Mouse (Mus musculus): ENCODE results near the gene Col4a1. TPM values are rescaled to one million over a fixed set of nuclear protein-coding genes. Genes with fewer than 3 reads are reported as not detected.

Col4a1 gene
- polyA plus RNA-seq, 1 experiment from 2014 or later = 289 TPM

DNA sequence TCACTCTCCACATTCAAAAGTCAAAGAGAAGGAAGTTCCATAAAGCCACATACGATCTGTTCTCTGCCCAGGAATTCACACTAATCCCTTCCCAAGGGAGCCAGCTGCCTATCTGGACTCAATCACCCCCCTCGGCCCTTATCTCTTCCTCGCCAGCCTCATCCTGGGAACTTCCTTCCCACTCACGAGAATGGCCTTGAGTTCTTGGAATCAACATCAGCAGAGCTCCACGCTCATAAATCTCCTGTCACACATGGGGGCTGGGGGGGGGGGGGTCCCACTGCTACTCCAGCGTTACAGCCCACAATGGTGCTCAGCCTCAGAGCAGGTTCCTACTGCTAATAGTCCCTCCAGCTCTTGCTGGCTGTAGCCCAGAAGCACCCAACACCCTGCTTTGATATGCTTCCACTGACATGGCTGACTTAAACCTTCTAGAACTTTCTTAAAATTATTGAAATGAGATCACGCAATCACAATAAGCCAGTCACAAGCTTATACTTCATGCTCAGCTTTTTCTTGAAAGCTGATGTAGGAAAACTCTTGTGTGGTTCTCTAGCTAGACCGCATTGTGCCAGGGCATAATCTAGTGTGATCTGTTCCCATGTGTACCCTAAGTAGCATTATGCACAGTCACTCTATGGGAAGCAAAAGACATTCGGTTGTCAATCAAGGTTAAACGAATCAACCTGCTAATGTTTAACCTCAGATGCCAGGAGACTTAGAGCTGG is 78.3 kb downstream of the Col4a1 start:
- Histone ChIP-seq H3K9me3 (ENCODE audit: control insufficient read depth, low read length) (no peaks in the 10 kb centered on the region), H3K9ac (ENCODE audit: low read depth, low read length) (no peak overlapping the region), H3K4me3 (ENCODE audit: low read depth, low read length) (no peak overlapping the region), H3K4me2 (ENCODE audit: low read depth, low read length) (no peak overlapping the region), H3K27me3 (replicated peaks; ENCODE audit: control insufficient read depth, insufficient read depth, low read length) (no peaks in the 10 kb centered on the region), H3K27ac (replicated peaks; ENCODE audit: low read depth, low read length) (no peak overlapping the region), H3K4me1 (ENCODE audit: control insufficient read depth, insufficient read depth, low read length) (no peaks in the 10 kb centered on the region), H3K36me3 (ENCODE audit: control insufficient read depth, insufficient read depth, low read length) (peaks cover 70% of the 10 kb centered on the region)
- ATAC-seq (ENCODE audit: low read depth) = no peak
- 53% methylated on average over 10 of the region's 10 CpGs for WGBS
- peak; percentile 43 for DNase-seq (ENCODE audit: low spot score)

DNA sequence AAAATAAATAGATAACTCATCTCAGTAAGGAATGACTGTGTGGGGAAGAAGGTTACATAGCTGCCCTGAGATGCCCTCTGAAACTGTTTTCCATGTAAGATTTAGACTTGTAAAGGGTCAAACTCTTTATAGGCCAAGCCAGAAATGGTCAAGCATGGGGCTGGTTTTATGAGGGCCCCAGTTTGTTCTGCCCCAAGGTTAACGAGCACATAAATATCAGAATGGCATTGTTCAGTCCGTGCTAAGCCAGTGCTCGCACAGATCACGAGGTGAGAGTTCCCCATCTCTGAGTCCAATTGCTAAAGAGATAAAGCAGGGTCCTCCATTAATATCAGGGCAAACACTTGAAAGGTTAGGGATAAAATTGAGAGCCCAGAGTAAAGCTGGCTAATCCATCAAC is 79.6 kb downstream of the Col4a1 start:
- no peaks in the 10 kb centered on the region for H3K4me1 ChIP-seq (ENCODE audit: control insufficient read depth, insufficient read depth, low read length)
- H3K4me3 ChIP-seq (ENCODE audit: low read depth, low read length) = no peak overlapping the region
- no peak overlapping the region for H3K27ac ChIP-seq (replicated peaks; ENCODE audit: low read depth, low read length)
- no peak overlapping the region for H3K4me2 ChIP-seq (ENCODE audit: low read depth, low read length)
- WGBS = 90% methylated on average over 4 of the region's 4 CpGs
- no peaks in the 10 kb centered on the region for H3K27me3 ChIP-seq (replicated peaks; ENCODE audit: control insufficient read depth, insufficient read depth, low read length)
- ATAC-seq (ENCODE audit: low read depth) (no peak), DNase-seq (ENCODE audit: low spot score) (no peak)
- H3K9ac ChIP-seq (ENCODE audit: low read depth, low read length) = no peak overlapping the region
- H3K36me3 ChIP-seq (ENCODE audit: control insufficient read depth, insufficient read depth, low read length) = peaks cover 60% of the 10 kb centered on the region
- H3K9me3 ChIP-seq (ENCODE audit: control insufficient read depth, low read length) = no peaks in the 10 kb centered on the region

DNA sequence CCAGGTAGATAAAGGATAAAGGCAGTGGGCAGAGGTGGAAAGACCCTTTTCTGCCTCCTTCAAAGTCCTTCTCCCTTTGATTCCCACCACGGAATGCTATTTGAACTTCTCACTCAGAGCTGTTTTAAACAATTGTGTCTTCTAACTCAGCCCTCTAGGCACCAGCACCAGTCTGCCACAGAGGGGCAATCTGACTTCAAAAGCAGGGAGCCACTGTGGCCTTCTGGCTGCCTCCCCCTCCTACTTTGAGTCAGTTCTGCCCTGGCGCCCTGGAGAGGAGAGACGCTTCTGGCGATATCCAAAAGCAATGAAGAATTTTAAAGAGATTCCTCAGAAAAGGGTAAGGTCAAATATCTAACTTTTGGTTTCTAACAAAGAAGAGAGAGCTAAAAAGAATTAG is 82.3 kb downstream of the Col4a1 start:
- no peak for DNase-seq (ENCODE audit: low spot score)
- 54% methylated on average over 4 of the region's 4 CpGs for WGBS
- no peak for ATAC-seq (ENCODE audit: low read depth)
- no peaks in the 10 kb centered on the region for H3K27me3 ChIP-seq (replicated peaks; ENCODE audit: control insufficient read depth, insufficient read depth, low read length)
- no peak overlapping the region for H3K4me2 ChIP-seq (ENCODE audit: low read depth, low read length)
- H3K4me1 ChIP-seq (ENCODE audit: control insufficient read depth, insufficient read depth, low read length) = no peaks in the 10 kb centered on the region
- H3K4me3 ChIP-seq (ENCODE audit: low read depth, low read length) = no peak overlapping the region
- H3K9me3 ChIP-seq (ENCODE audit: control insufficient read depth, low read length) = no peaks in the 10 kb centered on the region
- no peak overlapping the region for H3K9ac ChIP-seq (ENCODE audit: low read depth, low read length)
- peaks cover 53% of the 10 kb centered on the region for H3K36me3 ChIP-seq (ENCODE audit: control insufficient read depth, insufficient read depth, low read length)
- H3K27ac ChIP-seq (replicated peaks; ENCODE audit: low read depth, low read length) = no peak overlapping the region

DNA sequence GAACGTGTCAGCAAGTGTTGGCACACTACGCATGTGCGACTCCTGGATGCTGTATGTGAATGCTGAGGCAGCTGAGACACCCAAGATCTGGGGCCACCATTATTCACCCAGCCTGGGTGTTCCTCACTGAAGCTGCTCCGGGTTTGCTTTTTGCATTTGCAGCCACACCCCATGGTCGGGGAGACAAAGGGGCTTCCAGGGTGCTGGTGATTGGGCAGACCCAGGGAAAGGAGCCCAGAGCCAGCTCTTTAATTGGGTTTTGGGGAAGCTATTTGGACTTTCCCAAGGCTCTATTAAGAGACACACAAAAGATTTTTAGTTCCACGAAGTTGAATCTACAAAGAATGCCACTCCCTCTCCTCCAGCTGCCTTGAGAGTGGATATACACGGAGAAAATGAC is 85.2 kb downstream of the Col4a1 start:
- H3K27me3 ChIP-seq (replicated peaks; ENCODE audit: control insufficient read depth, insufficient read depth, low read length) = no peaks in the 10 kb centered on the region
- H3K4me3 ChIP-seq (ENCODE audit: low read depth, low read length) = no peak overlapping the region
- 69% methylated on average over 7 of the region's 7 CpGs for WGBS
- no peaks in the 10 kb centered on the region for H3K9me3 ChIP-seq (ENCODE audit: control insufficient read depth, low read length)
- H3K9ac ChIP-seq (ENCODE audit: low read depth, low read length) = no peak overlapping the region
- H3K4me2 ChIP-seq (ENCODE audit: low read depth, low read length) = no peak overlapping the region
- ATAC-seq (ENCODE audit: low read depth) (no peak), DNase-seq (ENCODE audit: low spot score) (peak; percentile 31)
- peaks cover 62% of the 10 kb centered on the region for H3K36me3 ChIP-seq (ENCODE audit: control insufficient read depth, insufficient read depth, low read length)
- H3K4me1 ChIP-seq (ENCODE audit: control insufficient read depth, insufficient read depth, low read length) = no peaks in the 10 kb centered on the region
- no peak overlapping the region for H3K27ac ChIP-seq (replicated peaks; ENCODE audit: low read depth, low read length)

DNA sequence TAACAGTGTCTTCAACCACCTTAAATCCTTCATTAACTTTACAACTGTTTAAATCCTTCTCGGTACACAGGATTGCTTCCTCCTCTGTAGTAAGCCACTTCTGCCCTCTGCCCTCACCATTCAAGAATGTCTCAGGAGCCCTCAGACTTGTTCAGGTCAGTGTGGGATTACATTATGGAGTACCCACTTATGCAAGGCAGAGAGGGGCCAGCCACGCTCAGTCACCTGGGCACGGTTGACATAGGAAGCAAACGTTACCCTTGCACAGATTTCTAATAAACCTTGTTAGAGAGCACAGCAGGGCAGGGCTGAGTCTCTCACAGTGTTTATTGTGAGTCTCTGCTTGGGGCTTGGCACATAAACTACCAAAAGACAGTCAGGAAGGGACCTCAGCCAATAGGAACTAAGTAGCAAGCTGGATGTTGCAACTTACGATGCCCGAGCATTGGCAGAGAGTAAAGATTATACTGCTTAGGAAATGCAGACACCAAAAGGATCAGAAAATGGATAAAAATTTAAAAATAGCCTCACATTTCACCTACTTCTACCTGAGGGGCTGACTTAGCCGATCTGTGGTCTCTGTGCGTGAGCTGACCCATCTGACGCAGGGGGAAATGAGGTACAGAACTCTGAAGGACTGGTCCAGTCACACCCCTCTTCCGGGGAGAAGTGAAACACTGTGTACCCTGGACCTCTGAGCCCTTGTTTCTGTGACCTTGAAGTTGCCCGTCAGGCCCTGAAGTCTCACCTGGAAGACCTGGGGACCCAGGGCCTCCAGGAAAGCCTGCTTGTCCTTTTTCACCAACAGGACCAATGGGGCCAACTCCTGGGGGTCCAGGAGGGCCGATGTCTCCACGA is 86.8 kb downstream of the Col4a1 start:
- DNase-seq (ENCODE audit: low spot score) (no peak), ATAC-seq (ENCODE audit: low read depth) (no peak)
- Histone ChIP-seq H3K4me2 (ENCODE audit: low read depth, low read length) (no peak overlapping the region), H3K9me3 (ENCODE audit: control insufficient read depth, low read length) (no peaks in the 10 kb centered on the region), H3K36me3 (ENCODE audit: control insufficient read depth, insufficient read depth, low read length) (peaks cover 63% of the 10 kb centered on the region), H3K27me3 (replicated peaks; ENCODE audit: control insufficient read depth, insufficient read depth, low read length) (no peaks in the 10 kb centered on the region), H3K27ac (replicated peaks; ENCODE audit: low read depth, low read length) (no peak overlapping the region), H3K4me1 (ENCODE audit: control insufficient read depth, insufficient read depth, low read length) (no peaks in the 10 kb centered on the region), H3K9ac (ENCODE audit: low read depth, low read length) (no peak overlapping the region), H3K4me3 (ENCODE audit: low read depth, low read length) (no peak overlapping the region)
- WGBS = 83% methylated on average over 13 of the region's 13 CpGs

DNA sequence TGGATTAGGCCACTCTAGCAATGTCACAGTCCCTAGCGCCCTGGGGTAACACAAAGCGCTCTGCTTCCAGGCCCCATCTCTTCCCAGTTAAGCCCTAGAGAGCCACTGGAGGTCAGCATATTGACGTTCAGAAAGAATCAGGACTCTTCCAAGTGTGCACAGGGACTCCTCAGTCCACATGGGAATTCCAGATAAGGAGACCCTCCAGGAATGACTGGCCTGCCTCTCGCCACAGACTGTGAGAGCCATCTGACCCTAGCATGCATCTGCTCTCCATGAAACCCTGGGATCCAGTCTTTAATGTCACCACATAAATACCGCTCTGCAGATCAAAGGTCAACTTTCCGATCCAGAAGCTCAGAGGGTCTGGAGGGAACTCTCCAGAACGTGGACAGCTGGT is 88.4 kb downstream of the Col4a1 start:
- Histone ChIP-seq H3K4me3 (ENCODE audit: low read depth, low read length) (no peak overlapping the region), H3K27me3 (replicated peaks; ENCODE audit: control insufficient read depth, insufficient read depth, low read length) (no peaks in the 10 kb centered on the region), H3K36me3 (ENCODE audit: control insufficient read depth, insufficient read depth, low read length) (peaks cover 71% of the 10 kb centered on the region), H3K27ac (replicated peaks; ENCODE audit: low read depth, low read length) (no peak overlapping the region), H3K9ac (ENCODE audit: low read depth, low read length) (no peak overlapping the region), H3K4me1 (ENCODE audit: control insufficient read depth, insufficient read depth, low read length) (no peaks in the 10 kb centered on the region), H3K4me2 (ENCODE audit: low read depth, low read length) (no peak overlapping the region), H3K9me3 (ENCODE audit: control insufficient read depth, low read length) (no peaks in the 10 kb centered on the region)
- WGBS = 82% methylated on average over 7 of the region's 7 CpGs
- ATAC-seq (ENCODE audit: low read depth) (no peak), DNase-seq (ENCODE audit: low spot score) (no peak)

DNA sequence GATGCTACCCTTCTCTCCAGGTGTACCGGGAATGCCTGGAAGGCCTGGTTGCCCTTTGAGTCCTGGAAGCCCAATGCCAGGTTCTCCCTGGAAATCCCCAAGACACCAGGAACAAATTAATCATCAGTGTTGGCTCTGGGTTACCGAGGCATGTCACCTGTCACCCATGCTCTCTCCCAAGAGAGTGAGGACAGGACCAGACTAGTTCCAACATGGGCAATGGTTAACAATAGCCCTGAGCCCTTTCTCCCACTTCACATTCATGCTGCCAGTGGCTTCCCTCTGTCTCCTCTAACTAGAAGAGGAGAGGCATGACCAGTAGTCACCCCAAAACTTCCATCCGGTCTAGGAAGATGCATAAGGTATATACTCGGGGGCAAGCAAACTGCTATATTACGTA is 91.3 kb downstream of the Col4a1 start:
- H3K27ac ChIP-seq (replicated peaks; ENCODE audit: low read depth, low read length) = no peak overlapping the region
- H3K36me3 ChIP-seq (ENCODE audit: control insufficient read depth, insufficient read depth, low read length) = peaks cover 88% of the 10 kb centered on the region
- no peak overlapping the region for H3K9ac ChIP-seq (ENCODE audit: low read depth, low read length)
- DNase-seq (ENCODE audit: low spot score) = no peak
- no peaks in the 10 kb centered on the region for H3K4me1 ChIP-seq (ENCODE audit: control insufficient read depth, insufficient read depth, low read length)
- no peaks in the 10 kb centered on the region for H3K27me3 ChIP-seq (replicated peaks; ENCODE audit: control insufficient read depth, insufficient read depth, low read length)
- no peak for ATAC-seq (ENCODE audit: low read depth)
- H3K4me3 ChIP-seq (ENCODE audit: low read depth, low read length) = no peak overlapping the region
- WGBS = 88% methylated on average over 5 of the region's 5 CpGs
- no peak overlapping the region for H3K4me2 ChIP-seq (ENCODE audit: low read depth, low read length)
- H3K9me3 ChIP-seq (ENCODE audit: control insufficient read depth, low read length) = no peaks in the 10 kb centered on the region

DNA sequence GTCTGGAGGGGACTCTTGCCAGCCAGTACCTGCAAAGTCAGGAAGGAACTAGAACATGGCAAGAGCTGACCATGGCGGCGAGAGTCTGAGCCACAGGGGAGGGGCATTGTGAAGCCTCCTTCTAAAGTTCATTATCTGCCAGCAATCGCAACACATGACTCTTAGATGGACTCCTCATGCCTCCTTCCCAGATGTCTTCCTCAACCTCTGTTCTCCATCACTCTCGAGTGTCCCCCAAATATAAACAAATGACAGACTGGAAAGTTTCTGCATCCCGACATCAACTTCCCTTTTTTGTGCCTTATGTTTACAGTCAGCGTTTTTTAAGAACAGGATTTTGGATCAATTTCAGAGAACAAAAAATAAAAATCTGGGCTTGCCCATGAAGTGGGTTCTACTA is 93.3 kb downstream of the Col4a1 start:
- H3K9ac ChIP-seq (ENCODE audit: low read depth, low read length) = no peak overlapping the region
- no peak overlapping the region for H3K4me3 ChIP-seq (ENCODE audit: low read depth, low read length)
- peaks cover 87% of the 10 kb centered on the region for H3K36me3 ChIP-seq (ENCODE audit: control insufficient read depth, insufficient read depth, low read length)
- H3K27ac ChIP-seq (replicated peaks; ENCODE audit: low read depth, low read length) = no peak overlapping the region
- ATAC-seq (ENCODE audit: low read depth) (no peak), DNase-seq (ENCODE audit: low spot score) (no peak)
- H3K4me1 ChIP-seq (ENCODE audit: control insufficient read depth, insufficient read depth, low read length) = no peaks in the 10 kb centered on the region
- H3K4me2 ChIP-seq (ENCODE audit: low read depth, low read length) = no peak overlapping the region
- H3K9me3 ChIP-seq (ENCODE audit: control insufficient read depth, low read length) = no peaks in the 10 kb centered on the region
- H3K27me3 ChIP-seq (replicated peaks; ENCODE audit: control insufficient read depth, insufficient read depth, low read length) = no peaks in the 10 kb centered on the region
- WGBS = 80% methylated on average over 6 of the region's 6 CpGs
